10 mouse cellular contexts compared by ENCODE assay signal in genomic region chr5:141758885-141759284, GRCm38 (mm10).
DNase-seq lines count a peak whose midpoint lies in the region; ATAC-seq lines count a peak whose summit lies in the region.
"Had no signal": no experiment of that assay in that cellular context is flagged by ENCODE, and none has a peak within 500 bp of the region (broad histone marks: within the 10 kb centered on the region; RNA-seq: fewer than 3 reads in every experiment).

No protein-coding gene starts in this region.

- no peaks in the 10 kb centered on the region for H3K36me3 ChIP-seq in heart, embryonic 10.5 days
- no peaks in the 10 kb centered on the region for H3K36me3 ChIP-seq in midbrain, embryonic 16.5 days (ENCODE audit: control insufficient read depth, insufficient read depth, low read length)
- H3K36me3 ChIP-seq in midbrain, embryonic 14.5 days (ENCODE audit: control insufficient read depth, insufficient read depth, low read length), result no peaks in the 10 kb centered on the region

- no peak for ATAC-seq in midbrain, embryonic 16.5 days
- no peak for ATAC-seq in midbrain, embryonic 14.5 days (ENCODE audit: low FRiP score, low TSS enrichment)
- ATAC-seq: Patski had no signal

- no peak overlapping the region for H3K4me2 ChIP-seq in midbrain, embryonic 16.5 days (ENCODE audit: low read length)
- no peak overlapping the region for H3K4me2 ChIP-seq in midbrain, embryonic 14.5 days (ENCODE audit: low read length)

- peak overlapping the region; percentile 49 for H3K27ac ChIP-seq in heart, embryonic 10.5 days
- H3K27ac ChIP-seq in midbrain, embryonic 16.5 days (ENCODE audit: low read length), result no peak overlapping the region
- H3K27ac ChIP-seq in midbrain, embryonic 14.5 days (replicated peaks; ENCODE audit: low read depth, low read length), result no peak overlapping the region
- H3K27ac ChIP-seq: macrophage had no signal

- no peak overlapping the region; the same call in 1 of the 2 replicates for H3K4me3 ChIP-seq in heart, embryonic 10.5 days
- no peak overlapping the region for H3K4me3 ChIP-seq in midbrain, embryonic 16.5 days (ENCODE audit: low read depth, low read length)
- H3K4me3 ChIP-seq in midbrain, embryonic 14.5 days (replicated peaks; ENCODE audit: low read depth, low read length), result no peak overlapping the region

- no peaks in the 10 kb centered on the region for H3K9me3 ChIP-seq in heart, embryonic 10.5 days
- H3K9me3 ChIP-seq in midbrain, embryonic 16.5 days (replicated peaks; ENCODE audit: control insufficient read depth, low read length, poor library complexity, severe bottlenecking), result no peaks in the 10 kb centered on the region
- H3K9me3 ChIP-seq in midbrain, embryonic 14.5 days (ENCODE audit: control insufficient read depth, low read length), result no peaks in the 10 kb centered on the region

- DNase-seq in adrenal gland, postnatal 14 days, result peak; percentile 34
- DNase-seq in adrenal gland, adult 8-10 months, result no peak
- peak; percentile 20 for DNase-seq in layer of hippocampus, adult 11-12 months (ENCODE audit: low spot score)
- no peak for DNase-seq in layer of hippocampus, adult 9-10 months (ENCODE audit: low spot score)
- DNase-seq in heart, embryonic 10.5 days (ENCODE audit: low spot score), result peak; percentile 77
- peak; percentile 65 for DNase-seq in lung, postnatal 10 days
- DNase-seq in midbrain, embryonic 14.5 days, result no peak

- no peaks in the 10 kb centered on the region for H3K27me3 ChIP-seq in heart, embryonic 10.5 days (ENCODE audit: insufficient read depth, poor library complexity, severe bottlenecking)
- H3K27me3 ChIP-seq in midbrain, embryonic 16.5 days (ENCODE audit: control insufficient read depth, insufficient read depth, low read depth, low read length), result no peaks in the 10 kb centered on the region
- no peaks in the 10 kb centered on the region for H3K27me3 ChIP-seq in midbrain, embryonic 14.5 days (ENCODE audit: control insufficient read depth, insufficient read depth, low read length)
- H3K27me3 ChIP-seq: Patski had no signal

- WGBS in heart, embryonic 10.5 days, result 29% methylated on average over 8 of the region's 8 CpGs
- 69% methylated on average over 8 of the region's 8 CpGs for WGBS in midbrain, embryonic 16.5 days
- WGBS in midbrain, embryonic 14.5 days, result 80% methylated on average over 8 of the region's 8 CpGs

- H3K9ac ChIP-seq in midbrain, embryonic 16.5 days (ENCODE audit: low read depth, low read length), result no peak overlapping the region
- H3K9ac ChIP-seq in midbrain, embryonic 14.5 days (replicated peaks; ENCODE audit: low read length), result no peak overlapping the region

- H3K4me1 ChIP-seq in heart, embryonic 10.5 days, result peaks cover 39% of the 10 kb centered on the region
- peaks cover 4% of the 10 kb centered on the region for H3K4me1 ChIP-seq in midbrain, embryonic 16.5 days (ENCODE audit: control insufficient read depth, insufficient read depth, low read length)
- no peaks in the 10 kb centered on the region for H3K4me1 ChIP-seq in midbrain, embryonic 14.5 days (ENCODE audit: control insufficient read depth, insufficient read depth, low read length)

Comparison
In these comparisons a context has a peak if more than half of its experiments do, and no peak if none do; other contexts are left out.
1. DNase-seq: peak in adrenal gland, postnatal 14 days (single experiment), layer of hippocampus, adult 11-12 months (single experiment), heart, embryonic 10.5 days (single experiment) and lung, postnatal 10 days (single experiment); none in adrenal gland, adult 8-10 months (single experiment), layer of hippocampus, adult 9-10 months (single experiment) and midbrain, embryonic 14.5 days (single experiment).